Mouse (Mus musculus) G1E (cell line): Measurements from ENCODE around the gene Stk4.

Source experiments
- CTCF ChIP-seq: IDR thresholded peaks from 2 replicates; pipeline ENCODE4 v1.5.1; 2012; ENCODE audit warnings: low read depth, low read length, inconsistent platforms, mixed read lengths
- GATA1 ChIP-seq: IDR thresholded peaks from 2 replicates; pipeline ENCODE4 v1.6.1; 2012; ENCODE audit warnings: borderline replicate concordance, low read length, inconsistent platforms, mixed read lengths
- GATA2 ChIP-seq: IDR thresholded peaks from 2 replicates; pipeline ENCODE4 v1.6.1; 2012; ENCODE audit warnings: low read depth, low read length, inconsistent platforms, borderline replicate concordance
- POLR2AphosphoS5 ChIP-seq: IDR thresholded peaks from 2 replicates; pipeline ENCODE4 v1.6.1; 2012; ENCODE audit warnings: low read depth, low read length, inconsistent platforms; ENCODE audit not compliant: insufficient replicate concordance
- TAL1 ChIP-seq: conservative IDR thresholded peaks from 2 replicates; pipeline ENCODE4 v1.6.1; 2012; ENCODE audit warnings: low read depth, low read length, inconsistent platforms, mixed read lengths

GRCm38 (mm10) chr2:164070765-164071436 is 779 bp downstream of the Stk4 start, which contains the start of gene Tomm34:
- TF ChIP-seq CTCF, result no peak
- TF ChIP-seq GATA2, result no peak
- TF ChIP-seq TAL1, result no peak
- no peak for TF ChIP-seq POLR2AphosphoS5
- no peak for TF ChIP-seq GATA1
